Mouse (Mus musculus): ENCODE measurements around the gene Tstd1.

Tstd1 gene

GRCm38 (mm10) chr1:171418660-171419059, at the start of gene Tstd1:
Tstd1 (plus strand) TSS chr1:171418872.
- no peak for DNase-seq (ENCODE audit: low spot score)

DNA sequence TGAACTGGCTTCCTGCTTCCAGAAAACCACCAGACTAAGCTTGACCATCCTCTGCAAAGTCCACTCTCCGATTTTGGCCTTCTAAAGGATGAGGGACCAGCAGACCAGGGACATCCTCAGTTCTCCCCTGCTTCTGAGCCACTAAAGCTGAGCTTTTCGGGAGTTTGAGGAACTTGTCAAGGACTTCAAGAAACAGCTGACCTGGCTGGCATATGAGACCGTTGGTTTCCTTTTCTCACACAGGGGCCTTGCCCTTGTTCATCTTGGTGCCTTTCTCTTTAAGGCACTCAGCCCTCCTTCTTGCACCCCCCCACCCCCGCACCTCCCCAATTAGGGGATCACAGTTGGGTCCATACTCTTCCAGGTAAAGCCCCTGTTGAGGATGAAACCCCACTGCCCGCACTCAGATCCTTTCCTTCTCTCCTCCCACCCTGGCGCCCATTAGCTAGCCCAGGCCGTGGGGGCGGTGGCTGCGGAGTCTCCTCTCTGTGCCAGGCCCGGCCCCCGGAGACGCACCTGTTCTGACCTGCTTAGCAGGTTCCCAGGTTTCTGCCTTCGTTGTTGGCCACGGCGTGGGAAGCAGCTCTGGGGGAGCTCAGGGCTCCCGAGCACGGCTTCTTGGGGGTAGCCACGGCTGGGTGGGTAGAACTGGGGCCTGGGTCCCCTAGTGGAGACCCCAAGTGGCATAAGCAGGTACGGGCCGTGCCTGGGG, 48.7 kb upstream of the Tstd1 start, which contains the start of gene Nectin4:
TSS of gene Nectin4 (plus strand) at position 255 of the 712 bp plus-strand sequence.
- peak; percentile 71 for DNase-seq (ENCODE audit: low spot score)

DNA sequence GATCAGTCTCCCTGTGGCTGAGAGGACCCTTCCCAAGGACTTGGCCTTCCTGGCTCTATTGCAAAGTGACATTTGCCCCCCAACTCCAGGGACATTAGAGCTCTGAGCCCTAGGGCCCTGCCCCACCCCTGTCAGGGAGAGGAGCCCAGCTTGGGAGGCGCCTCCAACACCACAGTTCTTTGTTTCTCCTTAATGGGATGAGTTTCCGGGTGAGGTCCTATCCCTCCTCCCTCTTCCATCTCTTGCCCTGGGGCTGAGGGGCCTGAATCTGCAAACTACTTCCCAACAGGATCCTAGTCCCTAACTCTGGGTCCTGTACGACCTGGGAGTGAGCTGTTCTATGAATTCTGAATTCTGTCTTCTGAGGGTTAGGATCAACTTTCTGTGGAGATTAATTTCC, 45.8 kb upstream of the Tstd1 start:
- DNase-seq (ENCODE audit: low spot score) = no peak

DNA sequence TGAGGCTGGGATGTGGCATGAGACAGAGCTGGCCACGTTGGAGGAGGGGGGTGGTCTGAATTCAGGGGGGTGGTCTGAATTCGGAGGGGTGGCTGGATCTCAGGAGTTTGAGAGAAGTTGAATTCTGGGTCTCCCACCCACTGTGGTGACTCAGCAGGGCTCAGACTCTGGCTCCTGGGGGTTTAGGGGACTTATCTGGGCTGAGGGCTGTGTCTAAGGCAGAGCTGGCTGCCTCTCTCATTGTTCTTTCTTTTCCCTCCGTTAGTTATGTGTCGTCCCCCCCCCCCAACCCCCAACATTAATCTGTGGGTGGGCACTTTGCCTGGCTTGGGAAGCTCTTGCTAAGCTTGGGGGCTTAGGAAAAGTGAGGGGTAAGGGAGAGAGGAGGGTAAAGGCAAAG, 44.7 kb upstream of the Tstd1 start:
- DNase-seq (ENCODE audit: low spot score) = no peak

DNA sequence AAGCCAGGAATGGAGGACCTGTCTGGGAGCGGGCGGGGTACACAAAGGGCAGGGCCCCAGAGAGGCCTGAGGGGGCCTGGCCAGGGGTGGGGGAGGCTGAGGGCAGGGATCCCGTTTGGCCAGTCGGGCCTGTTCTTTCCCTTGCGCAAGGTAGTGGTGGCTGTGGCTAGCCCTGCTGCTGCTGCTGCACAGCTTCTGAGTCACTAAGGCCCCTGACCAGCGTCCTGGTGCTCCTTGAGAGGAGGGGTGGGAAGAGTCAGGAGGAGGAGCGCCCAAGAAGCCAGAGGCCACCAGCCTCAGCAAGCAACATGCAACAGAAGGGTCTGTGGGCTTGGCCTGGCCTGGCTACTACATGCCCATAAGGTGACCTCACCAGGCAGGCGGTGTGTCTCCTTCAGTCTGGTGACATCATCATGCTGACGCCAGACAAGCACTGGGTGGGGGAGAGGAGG, 43.0 kb upstream of the Tstd1 start:
- peak; percentile 81 for DNase-seq (ENCODE audit: low spot score)

DNA sequence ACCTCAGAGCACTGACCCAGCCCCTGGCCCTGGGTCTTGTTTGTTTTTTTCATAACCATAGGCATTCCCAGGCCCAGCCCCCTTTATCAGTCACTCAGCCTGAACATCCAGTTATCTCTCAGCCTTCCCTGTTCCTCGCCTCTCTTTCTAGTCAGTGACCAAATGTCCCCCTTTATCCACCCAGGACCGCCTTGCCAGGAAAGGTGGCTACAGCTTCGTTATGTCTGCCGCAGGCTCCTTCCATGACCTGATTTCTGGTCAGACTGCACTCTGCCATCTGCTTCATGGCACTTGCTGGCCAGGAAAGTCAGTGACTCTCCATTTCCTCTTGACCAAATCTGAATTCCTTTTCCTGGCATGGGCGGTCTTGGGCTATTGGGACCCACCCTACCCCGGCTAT, 40.4 kb upstream of the Tstd1 start:
- no peak for DNase-seq (ENCODE audit: low spot score)

- peak; percentile 88 for DNase-seq (ENCODE audit: low spot score)
Measured at GRCm38 (mm10) chr1:171379935-171380599, 38.6 kb upstream of the Tstd1 start.

DNA sequence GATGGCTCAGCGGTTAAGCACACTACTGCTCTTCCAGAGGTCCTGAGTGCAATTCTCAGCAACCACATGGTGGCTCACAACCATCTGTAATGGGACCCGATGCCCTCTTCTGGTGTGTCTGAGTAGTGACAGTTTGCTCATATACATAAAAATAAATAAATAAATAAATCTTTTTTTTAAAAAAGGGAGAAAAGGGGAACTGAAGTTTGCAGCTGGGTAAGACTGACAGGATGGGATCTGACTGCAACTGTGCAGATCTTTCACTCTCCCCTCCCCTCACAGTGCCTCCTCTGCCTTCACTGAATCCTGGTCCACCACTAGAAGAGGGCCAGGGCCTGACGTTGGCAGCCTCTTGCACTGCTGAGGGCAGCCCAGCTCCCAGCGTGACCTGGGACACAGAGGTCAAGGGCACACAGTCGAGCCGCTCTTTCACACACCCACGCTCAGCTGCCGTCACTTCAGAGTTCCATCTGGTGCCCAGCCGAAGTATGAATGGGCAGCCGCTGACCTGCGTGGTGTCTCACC, 36.5 kb upstream of the Tstd1 start:
- no peak for DNase-seq (ENCODE audit: low spot score)

- no peak for DNase-seq (ENCODE audit: low spot score)
Measured at GRCm38 (mm10) chr1:171384361-171384760, 34.3 kb upstream of the Tstd1 start.

DNA sequence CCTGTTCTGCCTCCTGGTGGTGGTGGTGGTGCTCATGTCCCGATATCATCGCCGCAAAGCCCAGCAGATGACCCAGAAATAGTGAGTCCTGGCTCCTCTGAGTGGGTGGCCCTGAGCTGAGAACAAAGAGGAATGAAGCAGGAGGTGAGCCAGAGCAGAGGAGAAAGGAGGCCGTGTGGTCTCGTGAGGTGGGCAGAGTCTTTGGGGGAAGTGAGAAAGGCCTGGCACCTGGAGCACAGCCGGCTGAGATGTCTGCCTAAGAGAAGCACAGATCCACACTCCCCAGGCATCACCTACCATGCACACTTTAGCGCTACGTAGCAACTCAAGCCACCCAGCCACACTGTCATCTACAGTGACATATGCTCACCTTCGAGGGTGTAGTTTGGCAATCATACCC, 33.5 kb upstream of the Tstd1 start:
- DNase-seq (ENCODE audit: low spot score) = no peak

DNA sequence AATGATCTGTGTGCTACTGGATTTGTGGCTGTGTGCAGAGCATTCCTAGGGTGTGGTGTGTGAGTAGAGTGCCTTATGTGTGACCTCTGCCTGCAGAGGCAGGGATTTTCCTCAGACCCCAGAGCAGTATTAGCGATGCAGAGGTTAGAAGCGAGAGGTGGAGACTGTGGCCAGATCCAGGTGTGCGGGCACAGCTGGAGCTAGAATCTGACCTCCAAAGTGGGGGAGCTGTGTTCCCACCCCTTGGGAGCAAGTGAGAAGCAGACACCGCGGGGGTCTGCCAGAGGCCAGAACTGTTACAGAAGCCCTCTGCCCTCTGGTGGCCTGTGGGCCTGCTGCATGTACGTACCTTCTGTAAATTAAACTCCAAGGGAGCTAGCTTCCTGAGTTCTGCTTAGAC, 31.6 kb upstream of the Tstd1 start:
- no peak for DNase-seq (ENCODE audit: low spot score)

GRCm38 (mm10) chr1:171388376-171389102, 30.1 kb upstream of the Tstd1 start, which contains the start of gene Arhgap30:
Arhgap30 (plus strand) TSS chr1:171388954.
- DNase-seq (ENCODE audit: low spot score) = peak; percentile 89

DNA sequence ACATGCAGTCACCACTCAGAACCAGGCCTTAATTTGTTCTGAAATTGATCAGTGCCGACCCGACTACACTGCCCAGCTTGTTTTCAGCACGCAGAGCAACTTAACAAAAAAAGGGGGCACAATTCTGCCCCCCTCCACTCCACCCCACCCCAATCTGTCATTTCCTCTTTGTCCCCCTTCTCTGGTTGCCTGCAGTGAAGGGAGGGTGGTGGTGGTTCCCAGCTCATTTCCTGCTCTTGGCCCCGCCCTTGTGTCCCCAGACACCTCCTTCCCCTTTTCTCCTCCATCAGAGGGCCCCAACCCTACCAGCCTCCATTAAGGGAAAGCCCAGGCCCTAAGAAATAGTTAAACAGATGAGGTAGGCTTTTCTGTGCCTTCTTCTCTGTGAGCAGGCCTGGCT, 28.6 kb upstream of the Tstd1 start:
- DNase-seq (ENCODE audit: low spot score) = peak; percentile 73

DNA sequence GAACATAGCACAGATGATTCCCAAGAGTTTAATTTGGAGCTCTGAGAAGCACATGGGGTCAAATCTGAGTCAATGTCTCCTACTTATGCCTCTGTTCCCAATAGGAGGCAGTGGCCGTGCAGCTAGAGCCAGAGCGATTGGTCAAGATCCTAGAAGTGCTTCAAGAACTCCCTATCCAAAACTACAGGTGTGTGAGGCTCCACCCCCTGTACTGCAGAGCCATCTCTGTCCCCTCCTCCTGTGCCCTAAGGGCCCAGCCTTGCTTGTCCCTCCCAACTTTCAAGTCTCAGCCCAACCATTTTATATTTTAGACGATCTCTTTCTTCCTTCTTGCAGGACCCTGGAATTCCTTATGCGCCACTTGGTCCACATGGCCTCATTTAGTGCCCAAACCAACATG, 16.9 kb upstream of the Tstd1 start:
- no peak for DNase-seq (ENCODE audit: low spot score)

DNA sequence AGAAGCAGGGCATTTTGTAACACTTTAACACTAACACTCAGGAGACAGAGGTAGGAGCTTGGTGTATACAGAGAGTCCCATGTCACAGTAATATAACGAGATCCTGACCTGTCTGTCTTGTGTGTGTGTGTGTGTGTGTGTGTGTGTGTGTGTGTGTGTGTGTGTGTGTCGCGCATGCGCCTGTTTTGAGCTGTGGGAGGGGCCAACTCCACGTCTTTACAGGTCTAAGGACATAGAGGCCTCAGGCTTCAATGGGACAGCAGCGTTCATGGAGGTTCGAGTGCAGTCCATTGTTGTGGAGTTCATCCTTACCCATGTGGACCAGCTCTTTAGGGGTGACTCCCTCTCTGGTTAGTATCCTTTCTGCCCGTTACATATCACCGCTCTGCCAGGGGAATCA, 15.7 kb upstream of the Tstd1 start:
- DNase-seq (ENCODE audit: low spot score) = no peak

- DNase-seq (ENCODE audit: low spot score) = no peak
Measured at GRCm38 (mm10) chr1:171407263-171407662, 11.4 kb upstream of the Tstd1 start.

- DNase-seq (ENCODE audit: low spot score) = no peak
Measured at GRCm38 (mm10) chr1:171410231-171410630, 8.4 kb upstream of the Tstd1 start.

DNA sequence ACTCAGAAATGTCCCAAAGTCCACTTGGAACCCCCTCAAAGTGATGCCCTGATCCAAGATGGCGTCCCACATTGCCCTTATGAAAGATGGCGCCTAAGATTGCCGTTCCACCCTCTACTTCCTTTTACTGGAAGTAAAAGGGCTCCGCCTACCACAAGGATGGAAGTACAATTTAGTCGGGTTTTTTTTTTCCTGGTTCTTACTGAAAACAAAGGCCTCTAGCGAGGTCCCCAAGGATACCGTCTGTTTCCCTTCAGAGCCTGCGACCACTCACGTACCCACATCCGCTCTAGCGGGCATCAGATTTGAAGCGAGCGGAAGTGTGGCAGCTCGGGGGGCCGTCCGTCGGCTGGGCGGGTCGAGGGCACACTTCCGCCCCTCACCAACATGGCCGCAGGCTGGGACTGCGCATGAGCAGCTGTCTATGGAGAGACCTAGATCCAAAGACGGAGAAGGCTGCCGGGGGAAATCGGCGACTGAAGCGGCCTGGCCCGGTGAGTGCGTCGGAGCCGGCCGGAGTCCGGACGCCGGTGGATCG, 7.7 kb upstream of the Tstd1 start, which contains the start of gene Usf1:
TSS of gene Usf1 (plus strand) at position 367 of the 538 bp plus-strand sequence.
- DNase-seq (ENCODE audit: low spot score) = peak; percentile 96

GRCm38 (mm10) chr1:171411492-171411941, 7.2 kb upstream of the Tstd1 start:
- DNase-seq (ENCODE audit: low spot score) = no peak

- DNase-seq (ENCODE audit: low spot score) = peak; percentile 56
Measured at GRCm38 (mm10) chr1:171412001-171412441, 6.7 kb upstream of the Tstd1 start.

DNA sequence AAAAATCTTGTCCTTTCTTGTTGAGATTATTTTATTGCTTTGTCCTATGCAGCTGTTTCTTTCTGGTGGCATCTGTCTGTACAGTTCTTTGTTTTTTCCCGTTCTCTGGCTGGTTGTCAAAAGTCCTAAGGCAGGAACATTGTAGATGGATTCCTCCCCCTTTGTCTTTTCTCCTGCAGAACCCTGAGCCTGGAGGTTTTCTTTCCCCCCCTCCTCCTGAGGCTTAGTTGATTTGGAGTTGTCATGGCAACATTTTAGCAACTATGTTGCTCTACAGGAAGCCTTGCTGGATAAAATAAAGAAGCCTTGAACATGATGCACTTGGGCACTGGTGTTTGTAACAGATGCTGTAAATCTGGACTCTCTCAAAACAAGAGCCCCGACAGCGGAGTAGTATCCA, 6.2 kb upstream of the Tstd1 start:
- peak; percentile 34 for DNase-seq (ENCODE audit: low spot score)

- DNase-seq (ENCODE audit: low spot score) = no peak
Measured at GRCm38 (mm10) chr1:171413608-171414007, 5.1 kb upstream of the Tstd1 start.

All from lung, postnatal 25 days (tissue).